Mouse (Mus musculus): ENCODE results near the gene Galntl6. TPM values are rescaled to one million over a fixed set of nuclear protein-coding genes. Genes with fewer than 3 reads are reported as not detected.

Galntl6 gene
- polyA plus RNA-seq (2014; fragmentation: Nextera tagmentation; extraction: Ambion mirVana), result 16.7 and 16.9 TPM in 2 replicates

DNA sequence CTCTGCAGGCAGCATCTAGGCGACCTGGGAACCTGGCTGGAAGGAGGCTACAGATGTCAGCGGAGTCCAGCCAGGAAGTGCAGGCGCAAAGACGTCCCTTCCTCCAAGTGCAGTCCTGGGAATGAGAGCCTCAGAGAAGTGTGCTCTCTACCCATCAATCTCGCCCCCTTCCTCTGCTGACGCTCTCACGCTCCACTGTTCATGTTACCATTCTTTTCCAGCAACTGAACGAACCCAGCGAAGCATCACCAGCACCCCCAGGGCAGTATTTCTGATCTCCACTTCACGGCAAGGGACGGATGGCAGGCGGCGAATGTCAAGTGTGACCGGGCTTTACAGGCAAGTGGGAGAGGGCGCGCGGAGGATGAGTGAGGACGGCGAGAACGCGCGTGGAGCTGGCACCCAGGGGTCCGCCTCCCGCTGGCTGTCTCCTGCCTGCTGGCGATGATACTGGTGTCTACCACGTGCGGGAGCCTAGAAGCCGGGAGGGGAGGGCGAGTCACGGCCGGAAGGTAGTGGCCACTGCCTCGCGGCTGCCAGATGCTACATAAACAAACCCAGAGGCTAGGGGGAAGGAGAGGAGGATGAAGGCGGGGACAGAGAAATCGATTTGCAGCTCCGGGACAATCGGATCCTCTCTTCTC lies at the start of gene Galntl6:
Galntl6 (minus strand) TSS at position 445 of the 644 bp plus-strand sequence.
- H3K9ac ChIP-seq, result peak within 1 kb of the TSS; percentile 80
- H3K9me3 ChIP-seq (ENCODE audit: control insufficient read depth, low read length), result no peaks in the 10 kb centered on the region
- DNase-seq (ENCODE audit: low spot score) (peak; percentile 41), ATAC-seq (ENCODE audit: low FRiP score) (peak; percentile 75)
- peak within 1 kb of the TSS; percentile 90 for H3K4me2 ChIP-seq (replicated peaks)
- H3K36me3 ChIP-seq (replicated peaks; ENCODE audit: control insufficient read depth, insufficient read depth), result no peaks in the 10 kb centered on the region
- H3K27ac ChIP-seq, result peak within 1 kb of the TSS; percentile 75
- under 1% methylated on average over 37 of the region's 37 CpGs for WGBS
- H3K27me3 ChIP-seq (ENCODE audit: control insufficient read depth, insufficient read depth, low read length), result peaks cover 6% of the 10 kb centered on the region
- H3K4me3 ChIP-seq (replicated peaks; ENCODE audit: low read length), result peak within 1 kb of the TSS; percentile 66
- H3K4me1 ChIP-seq (replicated peaks; ENCODE audit: control insufficient read depth, insufficient read depth, low read length), result peaks cover 10% of the 10 kb centered on the region

GRCm38 (mm10) chr8:58957195-58957739 lies 44.8 kb upstream of the Galntl6 start:
- H3K9me3 ChIP-seq (ENCODE audit: control insufficient read depth, low read length), result no peaks in the 10 kb centered on the region
- no peak overlapping the region for H3K4me3 ChIP-seq (replicated peaks; ENCODE audit: low read length)
- H3K4me2 ChIP-seq (replicated peaks), result no peak overlapping the region
- WGBS, result 53% methylated on average over 5 of the region's 5 CpGs
- DNase-seq (ENCODE audit: low spot score) (no peak), ATAC-seq (ENCODE audit: low FRiP score) (no peak)
- no peaks in the 10 kb centered on the region for H3K27me3 ChIP-seq (ENCODE audit: control insufficient read depth, insufficient read depth, low read length)
- H3K4me1 ChIP-seq (replicated peaks; ENCODE audit: control insufficient read depth, insufficient read depth, low read length), result no peaks in the 10 kb centered on the region
- no peaks in the 10 kb centered on the region for H3K36me3 ChIP-seq (replicated peaks; ENCODE audit: control insufficient read depth, insufficient read depth)
- no peak overlapping the region for H3K27ac ChIP-seq
- no peak overlapping the region for H3K9ac ChIP-seq

DNA sequence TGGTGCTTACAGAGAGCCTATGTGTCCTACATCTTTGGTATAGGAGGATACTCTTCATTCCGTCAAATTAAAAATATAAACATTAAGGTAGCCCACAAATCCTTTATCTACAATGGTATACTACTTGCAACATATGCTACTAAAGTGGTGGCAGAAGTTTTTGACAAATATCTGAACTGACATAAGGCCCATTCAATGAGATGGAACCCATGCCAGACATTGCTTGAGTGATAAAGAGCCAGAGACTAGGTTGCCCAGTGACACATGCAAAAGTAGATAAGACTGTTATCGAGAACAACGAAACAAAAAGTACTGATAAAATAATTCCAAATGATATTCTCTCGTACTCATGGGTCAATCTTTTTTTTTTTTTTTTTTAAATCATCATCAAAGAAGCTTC lies 31.3 kb upstream of the Galntl6 start:
- Histone ChIP-seq H3K4me2 (replicated peaks) (no peak overlapping the region), H3K9ac (no peak overlapping the region), H3K27ac (no peak overlapping the region), H3K36me3 (replicated peaks; ENCODE audit: control insufficient read depth, insufficient read depth) (no peaks in the 10 kb centered on the region), H3K27me3 (ENCODE audit: control insufficient read depth, insufficient read depth, low read length) (no peaks in the 10 kb centered on the region), H3K9me3 (ENCODE audit: control insufficient read depth, low read length) (peaks cover 6% of the 10 kb centered on the region; the same call in 1 of the 2 replicates), H3K4me3 (replicated peaks; ENCODE audit: low read length) (no peak overlapping the region), H3K4me1 (replicated peaks; ENCODE audit: control insufficient read depth, insufficient read depth, low read length) (no peaks in the 10 kb centered on the region)
- 92% methylated on average over 4 of the region's 4 CpGs for WGBS
- DNase-seq (ENCODE audit: low spot score) (no peak), ATAC-seq (ENCODE audit: low FRiP score) (no peak)

DNA sequence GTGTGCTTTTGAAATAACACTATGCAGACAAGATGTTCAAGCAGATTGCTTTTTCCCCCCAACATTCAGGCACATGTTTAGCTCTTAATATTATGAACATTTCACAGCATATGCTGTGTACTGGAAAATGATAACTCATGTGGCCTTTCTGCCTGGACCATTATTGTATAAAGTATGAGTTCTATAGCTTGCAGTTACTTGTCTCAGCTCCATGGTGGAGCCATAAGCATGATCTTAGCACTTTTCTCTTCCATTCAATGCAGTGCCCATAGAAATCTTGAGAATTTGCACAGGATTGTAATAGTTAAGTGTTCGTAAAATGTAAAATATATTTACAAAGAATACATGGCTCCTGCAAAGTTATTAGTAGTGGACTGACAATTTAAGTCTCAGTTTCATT lies 18.6 kb upstream of the Galntl6 start:
- Histone ChIP-seq H3K4me1 (replicated peaks; ENCODE audit: control insufficient read depth, insufficient read depth, low read length) (no peaks in the 10 kb centered on the region), H3K4me3 (replicated peaks; ENCODE audit: low read length) (no peak overlapping the region), H3K9ac (no peak overlapping the region), H3K36me3 (replicated peaks; ENCODE audit: control insufficient read depth, insufficient read depth) (no peaks in the 10 kb centered on the region), H3K27me3 (ENCODE audit: control insufficient read depth, insufficient read depth, low read length) (no peaks in the 10 kb centered on the region), H3K27ac (no peak overlapping the region), H3K4me2 (replicated peaks) (no peak overlapping the region), H3K9me3 (ENCODE audit: control insufficient read depth, low read length) (no peaks in the 10 kb centered on the region)
- 65% methylated on average over 1 of the region's 1 CpGs for WGBS
- ATAC-seq (ENCODE audit: low FRiP score) (no peak), DNase-seq (ENCODE audit: low spot score) (peak; percentile 59)

GRCm38 (mm10) chr8:58915142-58915541 lies 2.7 kb upstream of the Galntl6 start:
- Histone ChIP-seq H3K4me1 (replicated peaks; ENCODE audit: control insufficient read depth, insufficient read depth, low read length) (peaks cover 10% of the 10 kb centered on the region), H3K9me3 (ENCODE audit: control insufficient read depth, low read length) (no peaks in the 10 kb centered on the region), H3K36me3 (replicated peaks; ENCODE audit: control insufficient read depth, insufficient read depth) (no peaks in the 10 kb centered on the region), H3K27ac (no peak overlapping the region), H3K27me3 (ENCODE audit: control insufficient read depth, insufficient read depth, low read length) (peaks cover 6% of the 10 kb centered on the region), H3K4me2 (replicated peaks) (no peak overlapping the region), H3K4me3 (replicated peaks; ENCODE audit: low read length) (no peak overlapping the region), H3K9ac (no peak overlapping the region)
- 70% methylated on average over 2 of the region's 2 CpGs for WGBS
- DNase-seq (ENCODE audit: low spot score) (no peak), ATAC-seq (ENCODE audit: low FRiP score) (no peak)

DNA sequence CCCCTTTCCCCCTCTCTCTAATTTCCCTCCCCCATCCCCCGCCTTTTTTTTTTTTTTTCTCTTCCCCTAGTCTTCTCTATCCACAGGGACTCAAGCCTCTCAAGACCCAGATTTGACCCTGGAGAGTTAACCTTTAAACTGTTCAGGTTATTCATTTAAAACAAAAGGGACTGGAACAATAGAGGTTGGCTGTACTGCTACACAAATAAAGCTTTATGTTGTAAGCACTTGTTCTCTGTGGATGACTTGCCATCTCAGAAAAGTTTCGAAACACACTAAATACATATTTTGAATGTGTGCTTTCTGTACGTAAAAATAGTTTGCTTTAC lies 1.2 kb upstream of the Galntl6 start:
- peaks cover 6% of the 10 kb centered on the region for H3K27me3 ChIP-seq (ENCODE audit: control insufficient read depth, insufficient read depth, low read length)
- H3K9me3 ChIP-seq (ENCODE audit: control insufficient read depth, low read length), result no peaks in the 10 kb centered on the region
- peaks cover 10% of the 10 kb centered on the region for H3K4me1 ChIP-seq (replicated peaks; ENCODE audit: control insufficient read depth, insufficient read depth, low read length)
- peak overlapping the region; percentile 66 for H3K4me3 ChIP-seq (replicated peaks; ENCODE audit: low read length)
- DNase-seq (ENCODE audit: low spot score) (no peak), ATAC-seq (ENCODE audit: low FRiP score) (no peak)
- H3K36me3 ChIP-seq (replicated peaks; ENCODE audit: control insufficient read depth, insufficient read depth), result no peaks in the 10 kb centered on the region
- H3K9ac ChIP-seq, result peak overlapping the region; percentile 80
- 38% methylated on average over 3 of the region's 3 CpGs for WGBS
- H3K4me2 ChIP-seq (replicated peaks), result peak overlapping the region; percentile 90
- peak overlapping the region; percentile 75; the same call in 1 of the 2 replicates for H3K27ac ChIP-seq

GRCm38 (mm10) chr8:58912840-58913639 lies 600 bp upstream of the Galntl6 start:
- H3K27ac ChIP-seq, result peak overlapping the region; percentile 75
- peak overlapping the region; percentile 80 for H3K9ac ChIP-seq
- no peaks in the 10 kb centered on the region for H3K9me3 ChIP-seq (ENCODE audit: control insufficient read depth, low read length)
- no peaks in the 10 kb centered on the region for H3K36me3 ChIP-seq (replicated peaks; ENCODE audit: control insufficient read depth, insufficient read depth)
- under 1% methylated on average over 30 of the region's 30 CpGs for WGBS
- H3K27me3 ChIP-seq (ENCODE audit: control insufficient read depth, insufficient read depth, low read length), result peaks cover 6% of the 10 kb centered on the region
- H3K4me3 ChIP-seq (replicated peaks; ENCODE audit: low read length), result peak overlapping the region; percentile 66
- peak overlapping the region; percentile 90 for H3K4me2 ChIP-seq (replicated peaks)
- DNase-seq (ENCODE audit: low spot score), result peak; percentile 42
- H3K4me1 ChIP-seq (replicated peaks; ENCODE audit: control insufficient read depth, insufficient read depth, low read length), result peaks cover 10% of the 10 kb centered on the region
- peak; percentile 79 for ATAC-seq (ENCODE audit: low FRiP score)

GRCm38 (mm10) chr8:58911677-58912076 lies 763 bp downstream of the Galntl6 start, which contains the start of gene BC030500:
BC030500 (plus strand) TSS chr8:58911755.
- ATAC-seq (ENCODE audit: low FRiP score), result 0 out of 2 replicates have a peak, but pooled peaks have one; percentile 3
- H3K4me2 ChIP-seq (replicated peaks), result peak within 1 kb of the TSS; percentile 90
- H3K36me3 ChIP-seq (replicated peaks; ENCODE audit: control insufficient read depth, insufficient read depth), result no peaks in the 10 kb centered on the region
- 4% methylated on average over 14 of the region's 14 CpGs for WGBS
- peak within 1 kb of the TSS; percentile 66 for H3K4me3 ChIP-seq (replicated peaks; ENCODE audit: low read length)
- H3K9ac ChIP-seq, result peak within 1 kb of the TSS; percentile 80
- H3K27ac ChIP-seq, result peak within 1 kb of the TSS; percentile 75
- peaks cover 6% of the 10 kb centered on the region for H3K27me3 ChIP-seq (ENCODE audit: control insufficient read depth, insufficient read depth, low read length)
- DNase-seq (ENCODE audit: low spot score), result no peak
- peaks cover 10% of the 10 kb centered on the region for H3K4me1 ChIP-seq (replicated peaks; ENCODE audit: control insufficient read depth, insufficient read depth, low read length)
- H3K9me3 ChIP-seq (ENCODE audit: control insufficient read depth, low read length), result no peaks in the 10 kb centered on the region

DNA sequence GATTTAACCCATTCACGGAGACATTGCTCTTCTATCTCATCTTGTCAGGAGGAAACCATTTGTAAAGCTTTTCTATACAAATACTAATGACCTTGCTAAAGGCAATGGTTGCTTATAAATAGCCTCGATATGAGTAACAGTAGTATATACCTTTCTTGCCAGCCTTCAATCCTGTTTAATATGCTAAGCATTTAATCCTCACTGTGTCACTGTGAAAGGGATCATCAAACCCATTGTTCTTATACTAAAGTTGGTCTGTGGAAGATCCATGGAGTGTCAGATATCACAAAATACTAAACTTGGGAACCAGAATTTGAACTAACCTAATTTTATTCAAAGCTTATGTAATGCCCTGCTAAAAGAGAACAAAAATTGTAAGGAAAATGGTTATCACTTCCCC lies 8.0 kb downstream of the Galntl6 start:
- H3K4me3 ChIP-seq (replicated peaks; ENCODE audit: low read length), result no peak overlapping the region
- ATAC-seq (ENCODE audit: low FRiP score) (no peak), DNase-seq (ENCODE audit: low spot score) (no peak)
- H3K27ac ChIP-seq, result no peak overlapping the region
- 43% methylated on average over 2 of the region's 2 CpGs for WGBS
- H3K36me3 ChIP-seq (replicated peaks; ENCODE audit: control insufficient read depth, insufficient read depth), result no peaks in the 10 kb centered on the region
- no peaks in the 10 kb centered on the region for H3K4me1 ChIP-seq (replicated peaks; ENCODE audit: control insufficient read depth, insufficient read depth, low read length)
- no peak overlapping the region for H3K9ac ChIP-seq
- no peaks in the 10 kb centered on the region for H3K9me3 ChIP-seq (ENCODE audit: control insufficient read depth, low read length)
- H3K27me3 ChIP-seq (ENCODE audit: control insufficient read depth, insufficient read depth, low read length), result no peaks in the 10 kb centered on the region
- no peak overlapping the region for H3K4me2 ChIP-seq (replicated peaks)

Measured in hindbrain, embryonic 14.5 days (tissue).